Mouse (Mus musculus) myocyte (in vitro differentiated cells): ENCODE data around the gene Asb6.

Experiments used
- E2F4 ChIP-seq: IDR thresholded peaks from one replicate; pipeline ENCODE4 v1.6.1; 2011; ENCODE audit warnings: mild to moderate bottlenecking, control low read depth, moderate library complexity; ENCODE audit not compliant: insufficient read depth
- POLR2A ChIP-seq: IDR thresholded peaks from one replicate; pipeline ENCODE4 v1.6.1; 2011; ENCODE audit warnings: low read depth, mild to moderate bottlenecking, control low read depth, moderate library complexity; ENCODE audit not compliant: insufficient read length
- TCF3 ChIP-seq: IDR thresholded peaks from one replicate; pipeline ENCODE4 v1.6.1; 2011; ENCODE audit warnings: low read depth, control low read depth; ENCODE audit not compliant: insufficient read length

DNA sequence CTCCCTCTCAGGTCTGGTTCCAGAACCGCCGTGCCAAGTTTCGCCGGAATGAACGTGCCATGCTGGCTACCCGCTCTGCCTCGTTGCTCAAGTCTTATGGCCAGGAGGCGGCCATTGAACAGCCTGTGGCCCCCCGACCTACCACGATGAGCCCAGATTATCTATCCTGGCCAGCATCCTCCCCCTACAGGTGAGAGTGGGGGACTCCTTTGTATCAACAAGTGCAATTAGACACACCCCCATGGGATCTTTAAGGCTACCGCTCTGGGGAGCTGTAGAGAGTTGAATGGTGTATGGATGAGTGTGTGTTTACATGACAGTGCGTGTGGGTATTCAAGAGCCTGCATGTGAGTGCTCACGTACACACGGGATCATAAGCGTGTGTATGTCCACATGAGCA lies 49.3 kb upstream of the Asb6 start:
- no peak for TF ChIP-seq TCF3
- no peak for TF ChIP-seq POLR2A
- TF ChIP-seq E2F4, result no peak
